Mouse (Mus musculus) liver, postnatal 0 days (tissue): ENCODE results near the gene Hlcs. TPM values are rescaled to one million over a fixed set of nuclear protein-coding genes. Genes with fewer than 3 reads are reported as not detected.

ENCODE experiments used
- ATAC-seq: fragments of 200-750 bp; cut with Nextera tagmentation; 2 replicates; pipeline ENCODE4 v1.8.0; 2017; ENCODE audit warnings: mild to moderate bottlenecking, moderate library complexity
- DNase-seq: peaks from one replicate; pipeline ENCODE4 v3.0.0-alpha.2; 2016
- H3K27ac ChIP-seq: fragments of 300-500 bp; sonication (generic); 2 replicates; pipeline ENCODE4 v1.5.1; 2014; ENCODE audit warnings: antibody characterized with exemption, moderate library complexity, mild to moderate bottlenecking, low read depth
- H3K27me3 ChIP-seq: fragments of 300-500 bp; sonication (generic); 2 replicates; pipeline ENCODE4 v1.6.1; 2014; ENCODE audit warnings: low read length, control low read depth, mixed read lengths; ENCODE audit not compliant: insufficient read depth
- H3K36me3 ChIP-seq: fragments of 300-500 bp; sonication (generic); replicated peaks from 2 replicates; pipeline ENCODE4 v1.6.1; 2014; ENCODE audit warnings: mild to moderate bottlenecking, control low read depth, low read length, moderate library complexity, mixed read lengths; ENCODE audit not compliant: insufficient read depth
- H3K4me1 ChIP-seq: fragments of 300-500 bp; sonication (generic); 2 replicates; pipeline ENCODE4 v1.6.1; 2014; ENCODE audit warnings: antibody characterized with exemption, mild to moderate bottlenecking, control low read depth; ENCODE audit not compliant: insufficient read depth
- H3K4me2 ChIP-seq: fragments of 300-500 bp; sonication (generic); 2 replicates; pipeline ENCODE4 v1.6.1; 2014; ENCODE audit warnings: low read depth, mild to moderate bottlenecking, low read length, moderate library complexity, mixed read lengths
- H3K4me3 ChIP-seq: fragments of 300-500 bp; sonication (generic); 2 replicates; pipeline ENCODE4 v1.5.1; 2014; ENCODE audit warnings: low read depth, low read length
- H3K9ac ChIP-seq: fragments of 300-500 bp; sonication (generic); replicated peaks from 2 replicates; pipeline ENCODE4 v1.6.1; 2014; ENCODE audit warnings: mild to moderate bottlenecking, moderate library complexity
- H3K9me3 ChIP-seq: fragments of 300-500 bp; sonication (generic); 2 replicates; pipeline ENCODE4 v1.6.1; 2016; ENCODE audit warnings: mild to moderate bottlenecking, control low read depth, low read length, mixed read lengths
- CTCF ChIP-seq: sonication (generic); IDR thresholded peaks from 2 replicates; pipeline ENCODE4 v1.5.1; 2016; ENCODE audit warnings: antibody characterized with exemption, low read depth
- EP300 ChIP-seq: IDR thresholded peaks from 2 replicates; pipeline ENCODE4 v1.6.1; 2016; ENCODE audit warnings: antibody characterized with exemption, low read depth, mild to moderate bottlenecking
- WGBS: fragments of 180-500 bp; shearing (Covaris S2); extraction: QIAGEN DNeasy Blood & Tissue Kit; methylation state at CpG from one replicate; pipeline ENCODE4 v1.1.7; 2014; ENCODE audit not compliant: insufficient replicate concordance; 5-methylcytosine and 5-hydroxymethylcytosine counted together
- microRNA-seq: library from miRNA; unstranded; fragments of <30 nt; microRNA quantifications from one replicate; pipeline ENCODE4, GENCODE M21; 2016
- polyA plus RNA-seq: library from polyadenylated mRNA; unstranded; fragments of >200 nt; fragmentation: Nextera tagmentation; extraction: Ambion mirVana; gene quantifications from 2 replicates; pipeline ENCODE4 v1.2.1, GENCODE M21; 2015

The Hlcs gene
- polyA plus RNA-seq, 1 experiment from 2014 or later = 2.9 TPM

DNA sequence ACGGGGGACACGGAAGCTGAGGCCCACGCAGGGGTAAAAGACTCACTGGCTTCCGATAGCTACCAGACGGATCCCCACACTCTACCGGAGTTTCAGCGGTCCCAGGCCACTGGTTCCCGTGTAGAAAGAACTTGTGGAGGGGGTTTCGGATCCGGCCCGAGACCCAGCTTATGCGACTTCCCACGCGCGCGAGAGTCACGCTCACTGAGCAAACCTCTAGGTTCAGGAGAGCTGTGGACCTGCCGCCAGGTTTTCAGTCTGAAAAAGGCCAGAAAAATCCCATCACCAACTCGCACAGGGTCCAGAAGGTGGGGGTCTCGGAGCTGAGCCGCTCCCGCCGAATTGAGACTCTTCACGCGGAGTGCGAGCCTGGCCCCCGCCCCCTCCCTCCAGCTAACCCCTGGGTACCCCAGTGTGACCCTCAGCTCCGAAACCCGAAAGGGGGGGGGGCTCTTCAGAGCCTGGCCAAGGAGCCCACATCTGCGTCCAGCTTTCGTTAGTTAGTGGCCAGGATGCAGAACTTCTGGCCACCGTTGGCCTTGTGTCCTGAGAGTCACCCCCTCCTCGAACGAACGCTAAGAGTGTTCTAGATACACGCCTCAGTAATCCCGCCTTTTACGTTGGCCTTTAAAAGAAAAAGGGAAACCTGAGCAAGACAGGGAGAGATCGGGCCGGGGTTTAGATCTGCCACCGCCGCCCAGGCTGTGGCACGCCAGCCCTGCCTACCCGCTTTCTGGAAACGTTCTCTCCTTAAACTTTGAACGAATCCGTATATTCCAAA, 234.1 kb downstream of the Hlcs start:
- no peaks in the 10 kb centered on the region for H3K9me3 ChIP-seq
- no peak for DNase-seq
- TF ChIP-seq EP300 = no peak
- TF ChIP-seq CTCF = no peak
- H3K27me3 ChIP-seq = peaks cover 93% of the 10 kb centered on the region
- no peak overlapping the region for H3K4me2 ChIP-seq
- no peak overlapping the region for H3K4me3 ChIP-seq
- H3K4me1 ChIP-seq = no peaks in the 10 kb centered on the region
- no peak overlapping the region for H3K9ac ChIP-seq
- WGBS = 2% methylated on average over 47 of the region's 47 CpGs
- no peaks in the 10 kb centered on the region for H3K36me3 ChIP-seq
- no peak for ATAC-seq
- H3K27ac ChIP-seq = no peak overlapping the region

Small RNAs within 50 kb of the gene (microRNA-seq; reads per million reads assigned to microRNA genes)
- not detected for gene Gm23062

Other genes with a start within 250 kb of the Hlcs start
- gene Sim2, start 228.6 kb downstream of the Hlcs start, polyA plus RNA-seq = not detected in 2 replicates
- 1.4 and 2.1 TPM in 2 replicates for gene Ripply3, start 14.8 kb upstream of the Hlcs start, polyA plus RNA-seq
- 16.1 and 17.4 TPM in 2 replicates for gene Ttc3, start 57.0 kb upstream of the Hlcs start, polyA plus RNA-seq
- gene Pigp, start 58.3 kb upstream of the Hlcs start, polyA plus RNA-seq = 84.6 and 95.6 TPM in 2 replicates
- gene Vps26c, start 213.3 kb upstream of the Hlcs start, polyA plus RNA-seq = 16.0 and 16.4 TPM in 2 replicates